Mouse (Mus musculus) hindbrain, postnatal 0 days (tissue): ENCODE data around the gene Ccnk. TPM values are rescaled to one million over a fixed set of nuclear protein-coding genes. Genes with fewer than 3 reads are reported as not detected.

Experiments used
- ATAC-seq: fragments of 200-750 bp; cut with Nextera tagmentation; 2 replicates; pipeline ENCODE4 v1.8.0; 2017; ENCODE audit warnings: mild to moderate bottlenecking, moderate TSS enrichment, moderate library complexity
- DNase-seq: peaks from one replicate; pipeline ENCODE4 v3.0.0-alpha.2; 2015; ENCODE audit warnings: low spot score
- H3K27ac ChIP-seq: fragments of 300-500 bp; sonication (generic); 2 replicates; pipeline ENCODE4 v1.5.1; 2014; ENCODE audit warnings: mild to moderate bottlenecking
- H3K27me3 ChIP-seq: fragments of 300-500 bp; sonication (generic); 2 replicates; pipeline ENCODE4 v1.6.1; 2014; ENCODE audit warnings: low read length, mixed read lengths; ENCODE audit not compliant: insufficient read depth
- H3K36me3 ChIP-seq: fragments of 300-500 bp; sonication (generic); 2 replicates; pipeline ENCODE4 v1.6.1; 2014; ENCODE audit warnings: low read length, mixed read lengths; ENCODE audit not compliant: insufficient read depth
- H3K4me1 ChIP-seq: fragments of 300-500 bp; sonication (generic); 2 replicates; pipeline ENCODE4 v1.6.1; 2014; ENCODE audit warnings: antibody characterized with exemption, low read length, mixed read lengths; ENCODE audit not compliant: insufficient read depth
- H3K4me2 ChIP-seq: fragments of 300-500 bp; sonication (generic); 2 replicates; pipeline ENCODE4 v1.6.1; 2014; ENCODE audit warnings: low read depth, mild to moderate bottlenecking, low read length, moderate library complexity, mixed read lengths
- H3K4me3 ChIP-seq: fragments of 300-500 bp; sonication (generic); 2 replicates; pipeline ENCODE4 v1.5.1; 2014; ENCODE audit warnings: low read length
- H3K9ac ChIP-seq: fragments of 300-500 bp; sonication (generic); replicated peaks from 2 replicates; pipeline ENCODE4 v1.6.1; 2014; ENCODE audit warnings: mild to moderate bottlenecking, low read length, moderate library complexity, mixed read lengths
- H3K9me3 ChIP-seq: fragments of 300-500 bp; sonication (generic); 2 replicates; pipeline ENCODE4 v1.6.1; 2016; ENCODE audit warnings: low read length, mixed read lengths
- CTCF ChIP-seq: IDR thresholded peaks from 2 replicates; pipeline ENCODE4 v1.5.1; 2016; ENCODE audit warnings: antibody characterized with exemption, control low read depth, low read depth
- WGBS: fragments of 180-500 bp; shearing (Covaris S2); extraction: QIAGEN DNeasy Blood & Tissue Kit; methylation state at CpG from one replicate; pipeline ENCODE4 v1.1.7; 2014; 5-methylcytosine and 5-hydroxymethylcytosine counted together
- polyA plus RNA-seq: library from polyadenylated mRNA; unstranded; fragments of >200 nt; fragmentation: Nextera tagmentation; extraction: Ambion mirVana; gene quantifications from 2 replicates; pipeline ENCODE4 v1.2.1, GENCODE M21; 2015
- total RNA-seq: library from RNA; depleted of rRNA; stranded (reverse); fragments of >200 nt; gene quantifications from 2 replicates; pipeline ENCODE4 v1.2.3, GENCODE M21; 2014

Ccnk gene
- total and polyA plus RNA-seq, 2 experiments from 2014 or later = 2.8 to 8.0 TPM

DNA sequence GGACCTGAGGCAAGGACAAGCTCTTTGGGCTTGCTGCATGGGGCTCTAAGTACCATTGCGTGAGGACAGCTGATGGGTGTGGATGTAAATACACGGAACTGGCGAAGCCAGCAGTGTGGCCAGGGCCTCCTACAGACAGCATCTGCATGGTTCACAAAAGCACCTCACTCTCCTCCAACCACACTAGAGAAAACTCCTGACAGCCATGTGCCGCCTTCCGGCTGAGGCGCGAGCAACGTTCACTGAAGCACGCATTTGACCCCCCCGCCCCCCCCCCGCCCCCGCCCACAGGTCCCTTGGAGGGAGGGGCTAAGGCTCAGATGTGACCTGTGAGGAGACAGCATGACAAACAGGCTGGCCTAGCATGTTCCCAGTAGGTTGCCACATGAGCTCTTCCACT is 25.6 kb downstream of the Ccnk start:
- H3K36me3 ChIP-seq = peaks cover 42% of the 10 kb centered on the region
- peaks cover 3% of the 10 kb centered on the region; the same call in 1 of the 2 replicates for H3K4me1 ChIP-seq
- no peaks in the 10 kb centered on the region for H3K9me3 ChIP-seq
- 52% methylated on average over 12 of the region's 12 CpGs for WGBS
- H3K9ac ChIP-seq = no peak overlapping the region
- no peak overlapping the region for H3K27ac ChIP-seq
- H3K4me3 ChIP-seq = no peak overlapping the region
- ATAC-seq (no peak), DNase-seq (no peak)
- H3K4me2 ChIP-seq = no peak overlapping the region
- no peak for TF ChIP-seq CTCF
- no peaks in the 10 kb centered on the region for H3K27me3 ChIP-seq

DNA sequence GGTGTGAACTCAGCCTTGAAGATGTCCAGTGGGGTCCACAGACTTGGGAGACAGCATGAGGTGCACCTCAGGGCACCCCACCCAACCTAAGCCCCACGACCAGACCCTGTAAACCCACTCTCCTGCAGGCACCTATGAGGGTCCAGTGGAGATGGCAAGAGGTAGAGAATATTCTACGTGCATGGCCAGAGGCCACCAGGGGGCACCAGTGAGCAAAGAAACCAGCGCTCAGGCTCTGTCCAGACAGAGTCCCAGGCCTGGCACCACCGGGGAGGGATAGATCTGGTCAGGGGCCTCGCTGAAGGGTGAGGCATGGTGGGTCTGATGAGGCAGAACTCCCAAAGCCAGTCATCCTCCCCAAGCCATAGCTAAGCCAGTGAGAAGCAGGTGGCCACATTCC is 27.3 kb downstream of the Ccnk start:
- H3K9me3 ChIP-seq = no peaks in the 10 kb centered on the region
- H3K4me3 ChIP-seq = no peak overlapping the region
- peak; percentile 87 for DNase-seq
- H3K9ac ChIP-seq = no peak overlapping the region
- H3K27me3 ChIP-seq = no peaks in the 10 kb centered on the region
- WGBS = 5% methylated on average over 5 of the region's 5 CpGs
- peaks cover 27% of the 10 kb centered on the region for H3K36me3 ChIP-seq
- H3K27ac ChIP-seq = no peak overlapping the region
- peaks cover 3% of the 10 kb centered on the region; the same call in 1 of the 2 replicates for H3K4me1 ChIP-seq
- no peak overlapping the region for H3K4me2 ChIP-seq
- peak; percentile 55 for ATAC-seq
- peak; percentile 92 for TF ChIP-seq CTCF

DNA sequence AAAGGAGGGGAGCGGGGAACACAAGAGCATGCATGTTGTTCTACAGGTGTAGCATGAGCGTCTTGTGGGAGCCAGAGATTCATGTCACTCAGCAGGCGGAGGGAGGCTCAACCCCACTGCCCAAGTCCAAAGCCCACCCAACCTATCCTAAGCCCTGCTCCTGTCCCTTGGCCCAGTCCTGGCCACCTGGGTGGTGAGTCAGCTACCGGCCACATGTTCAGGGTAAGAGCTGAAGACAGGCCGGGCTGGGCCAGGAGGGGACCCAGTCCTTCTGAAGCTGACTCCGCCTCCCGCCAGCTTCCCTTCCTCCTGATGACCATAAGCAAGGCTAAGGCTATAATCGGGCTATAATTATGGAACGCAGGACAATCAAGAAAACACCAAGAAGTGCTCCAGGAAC is 28.8 kb downstream of the Ccnk start:
- Histone ChIP-seq H3K4me1 (peaks cover 6% of the 10 kb centered on the region), H3K27me3 (no peaks in the 10 kb centered on the region), H3K4me3 (no peak overlapping the region), H3K36me3 (peaks cover 24% of the 10 kb centered on the region), H3K9ac (no peak overlapping the region), H3K4me2 (no peak overlapping the region), H3K9me3 (no peaks in the 10 kb centered on the region), H3K27ac (no peak overlapping the region)
- TF ChIP-seq CTCF = no peak
- DNase-seq = no peak
- 89% methylated on average over 9 of the region's 9 CpGs for WGBS
- ATAC-seq = no peak

DNA sequence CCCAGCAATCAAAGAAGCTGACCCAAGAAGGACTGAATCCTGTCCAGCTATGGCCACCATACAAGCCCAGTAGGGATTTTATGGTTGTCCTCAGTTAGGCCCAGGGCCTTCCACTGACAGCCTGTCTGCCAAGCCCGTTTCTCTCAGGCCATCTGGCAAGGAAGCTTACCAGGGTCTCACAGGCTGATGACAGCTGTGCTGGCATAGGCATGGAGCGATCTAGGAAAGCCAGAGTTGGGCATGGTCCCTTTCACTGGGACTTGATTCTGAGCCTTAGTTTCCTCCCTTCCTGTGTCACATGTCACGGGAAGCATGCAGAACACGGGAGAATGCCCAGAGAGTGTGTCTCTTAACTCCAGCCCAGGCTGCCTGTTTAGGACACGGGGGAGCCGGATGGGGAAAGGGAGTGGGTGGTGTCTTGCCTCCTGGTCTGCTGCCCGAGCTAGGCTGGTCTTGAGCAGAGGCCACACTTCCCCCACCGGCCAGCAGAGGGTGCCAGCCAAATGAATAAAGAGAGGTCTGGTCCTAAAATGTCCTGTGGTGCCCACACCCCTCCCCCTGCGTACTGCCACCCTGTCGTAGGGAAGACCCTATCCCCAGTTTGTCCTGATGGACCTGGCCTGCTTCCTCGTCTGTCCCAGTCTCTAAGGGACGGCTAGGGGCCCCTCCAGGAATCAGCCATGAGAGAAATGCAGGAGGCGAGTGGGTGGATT is 29.5 kb downstream of the Ccnk start:
- DNase-seq (peak; percentile 88), ATAC-seq (peak; percentile 57)
- Histone ChIP-seq H3K27ac (peak overlapping the region; percentile 22; the same call in 1 of the 2 replicates), H3K9ac (no peak overlapping the region), H3K27me3 (no peaks in the 10 kb centered on the region), H3K4me3 (no peak overlapping the region), H3K4me2 (no peak overlapping the region), H3K36me3 (peaks cover 19% of the 10 kb centered on the region), H3K4me1 (peaks cover 6% of the 10 kb centered on the region), H3K9me3 (no peaks in the 10 kb centered on the region)
- 21% methylated on average over 13 of the region's 13 CpGs for WGBS
- TF ChIP-seq CTCF = peak; percentile 90

DNA sequence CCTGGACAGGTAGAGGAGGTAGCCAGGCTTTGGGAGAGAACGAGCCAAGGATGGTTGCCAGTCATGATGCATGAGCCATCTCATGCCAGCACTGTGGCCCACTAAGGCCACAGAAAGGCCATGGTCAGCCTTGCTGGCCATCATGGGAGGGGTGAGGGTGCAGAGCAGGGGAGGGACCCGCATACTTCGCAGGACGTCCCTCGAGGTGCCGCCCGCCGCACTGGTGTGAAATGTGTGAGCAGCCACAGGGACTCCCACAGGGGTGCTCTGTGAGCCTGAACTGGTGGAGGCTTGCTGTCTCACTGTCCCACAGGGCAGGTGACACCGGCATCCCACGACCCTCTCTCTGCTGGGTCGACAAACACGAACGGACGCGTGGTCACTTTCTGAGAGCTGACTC is 31.2 kb downstream of the Ccnk start:
- no peak for DNase-seq
- no peak for ATAC-seq
- 93% methylated on average over 15 of the region's 15 CpGs for WGBS
- TF ChIP-seq CTCF = no peak
- Histone ChIP-seq H3K4me2 (no peak overlapping the region), H3K27ac (no peak overlapping the region), H3K9me3 (no peaks in the 10 kb centered on the region), H3K9ac (no peak overlapping the region), H3K27me3 (no peaks in the 10 kb centered on the region), H3K4me1 (peaks cover 10% of the 10 kb centered on the region), H3K36me3 (peaks cover 11% of the 10 kb centered on the region), H3K4me3 (no peak overlapping the region)

DNA sequence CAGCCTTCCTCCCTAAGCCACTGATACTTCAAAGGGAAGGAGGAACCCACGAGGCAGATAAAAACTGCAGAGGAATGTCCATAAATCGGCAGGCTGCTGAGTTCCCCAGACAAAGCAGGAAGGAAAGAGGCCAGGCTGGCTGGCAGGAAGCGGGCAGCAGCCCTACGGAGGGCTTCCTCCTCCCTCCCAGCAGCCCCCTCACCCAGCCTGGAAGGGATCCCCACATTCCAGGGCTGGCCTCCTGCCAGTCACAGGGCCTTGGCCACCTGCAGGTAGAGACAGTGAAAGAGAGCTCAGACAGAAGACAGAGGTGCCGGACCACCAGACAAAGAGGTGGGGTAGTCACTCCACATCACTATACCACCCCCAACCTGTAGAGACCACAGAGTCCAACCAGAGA is 32.7 kb downstream of the Ccnk start:
- peaks cover 20% of the 10 kb centered on the region for H3K4me1 ChIP-seq
- no peak overlapping the region for H3K4me3 ChIP-seq
- H3K4me2 ChIP-seq = no peak overlapping the region
- WGBS = 31% methylated on average over 5 of the region's 5 CpGs
- H3K27ac ChIP-seq = no peak overlapping the region
- H3K27me3 ChIP-seq = no peaks in the 10 kb centered on the region
- TF ChIP-seq CTCF = no peak
- H3K36me3 ChIP-seq = 0 out of 2 replicates have a peak, but pooled peaks cover 3% of the 10 kb centered on the region
- H3K9ac ChIP-seq = no peak overlapping the region
- DNase-seq = no peak
- no peak for ATAC-seq
- no peaks in the 10 kb centered on the region for H3K9me3 ChIP-seq

DNA sequence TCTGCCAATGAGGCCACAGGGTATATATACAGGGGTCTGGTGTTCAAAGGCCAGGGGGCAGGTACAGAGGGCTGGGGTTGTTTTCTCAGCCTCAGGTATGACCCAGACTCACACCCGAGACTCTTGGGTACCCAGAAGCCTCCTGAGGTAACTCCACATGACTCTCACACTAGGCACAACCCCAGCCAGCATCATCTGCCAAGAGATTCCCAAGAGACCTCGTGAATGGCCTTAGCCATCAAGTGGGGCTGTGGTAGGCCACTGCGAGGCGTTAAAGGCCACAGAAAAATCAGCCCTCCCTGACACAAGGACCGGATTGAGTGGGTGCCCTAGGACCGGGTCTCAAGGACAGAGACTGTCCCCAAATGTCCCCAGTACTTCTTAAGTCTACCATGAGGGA is 33.1 kb downstream of the Ccnk start:
- no peak overlapping the region for H3K4me3 ChIP-seq
- peaks cover 24% of the 10 kb centered on the region for H3K4me1 ChIP-seq
- H3K9ac ChIP-seq = no peak overlapping the region
- 77% methylated on average over 6 of the region's 6 CpGs for WGBS
- DNase-seq (no peak), ATAC-seq (no peak)
- no peaks in the 10 kb centered on the region for H3K27me3 ChIP-seq
- no peaks in the 10 kb centered on the region for H3K36me3 ChIP-seq
- no peaks in the 10 kb centered on the region for H3K9me3 ChIP-seq
- H3K27ac ChIP-seq = no peak overlapping the region
- no peak overlapping the region for H3K4me2 ChIP-seq
- TF ChIP-seq CTCF = no peak
